Mouse (Mus musculus) C2C12 (cell line): Measurements from ENCODE around the gene Syt3. TPM values are rescaled to one million over a fixed set of nuclear protein-coding genes. Genes with fewer than 3 reads are reported as not detected.

Source experiments
- H3K27me3 ChIP-seq: one replicate; pipeline ENCODE4 v1.6.1; 2011; ENCODE audit not compliant: control insufficient read depth, insufficient read depth, insufficient read length
- H3K36me3 ChIP-seq: one replicate; pipeline ENCODE4 v1.6.1; 2011; ENCODE audit not compliant: control insufficient read depth, insufficient read depth
- H3K4me3 ChIP-seq: one replicate; pipeline ENCODE4 v1.5.1; 2011; ENCODE audit warnings: mild to moderate bottlenecking, control low read depth; ENCODE audit not compliant: poor library complexity, insufficient read depth, severe bottlenecking
- H3K79me2 ChIP-seq: one replicate; pipeline ENCODE4 v1.6.1; 2011; ENCODE audit not compliant: control insufficient read depth, insufficient read depth
- H3K79me3 ChIP-seq: one replicate; pipeline ENCODE4 v1.6.1; 2011; ENCODE audit warnings: low read depth, control low read depth
- H3ac ChIP-seq: one replicate; pipeline ENCODE3; 2011; ENCODE audit warnings: low read depth; ENCODE audit not compliant: control insufficient read depth, insufficient read length
- CEBPB ChIP-seq: IDR thresholded peaks from one replicate; pipeline ENCODE4 v1.6.1; 2011; ENCODE audit warnings: low read depth, mild to moderate bottlenecking, control low read depth, moderate library complexity
- CTCF ChIP-seq: IDR thresholded peaks from one replicate; pipeline ENCODE4 v1.5.1; 2011; ENCODE audit not compliant: control insufficient read depth, insufficient read depth, insufficient read length
- FOSL1 ChIP-seq: IDR thresholded peaks from one replicate; pipeline ENCODE4 v1.8.0; 2011; ENCODE audit warnings: mild to moderate bottlenecking, low read length; ENCODE audit not compliant: poor library complexity, insufficient read depth, severe bottlenecking
- MAX ChIP-seq: IDR thresholded peaks from one replicate; pipeline ENCODE4 v1.6.1; 2011; ENCODE audit warnings: mild to moderate bottlenecking, control low read depth
- MYOD1 ChIP-seq: IDR thresholded peaks from one replicate; pipeline ENCODE4 v1.6.1; 2011; ENCODE audit warnings: low read depth; ENCODE audit not compliant: control insufficient read depth, insufficient read length
- MYOG ChIP-seq: IDR thresholded peaks from one replicate; pipeline ENCODE4 v1.6.1; 2011; ENCODE audit not compliant: control insufficient read depth, insufficient read length; ENCODE audit errors: extremely low read depth
- USF1 ChIP-seq: IDR thresholded peaks from one replicate; pipeline ENCODE4 v1.6.1; 2011; ENCODE audit warnings: low read depth, mild to moderate bottlenecking, control low read depth, moderate library complexity
- polyA plus RNA-seq: library from polyadenylated mRNA; unstranded; fragments of >200 nt; fragmentation: generic; extraction: Trizol; gene quantifications from one replicate; pipeline ENCODE4 v1.2.1, GENCODE M21; 2012; ENCODE audit warnings: missing spikeins

The Syt3 gene
- polyA plus RNA-seq, 1 experiment, result not detected

- Histone ChIP-seq H3ac (no peak overlapping the region), H3K79me2 (no peaks in the 10 kb centered on the region), H3K27me3 (peaks cover 61% of the 10 kb centered on the region), H3K4me3 (no peak overlapping the region), H3K36me3 (no peaks in the 10 kb centered on the region), H3K79me3 (no peaks in the 10 kb centered on the region)
- TF ChIP-seq CTCF, result no peak
Observed at GRCm38 (mm10) chr7:44439696-44440095, 55.8 kb downstream of the Syt3 start.

GRCm38 (mm10) chr7:44440479-44440878 lies 56.6 kb downstream of the Syt3 start:
- no peak for TF ChIP-seq MYOG
- H3K36me3 ChIP-seq, result no peaks in the 10 kb centered on the region
- no peak overlapping the region for H3ac ChIP-seq
- no peaks in the 10 kb centered on the region for H3K79me3 ChIP-seq
- H3K4me3 ChIP-seq, result no peak overlapping the region
- H3K27me3 ChIP-seq, result peaks cover 64% of the 10 kb centered on the region
- no peaks in the 10 kb centered on the region for H3K79me2 ChIP-seq

GRCm38 (mm10) chr7:44441180-44441579 lies 57.3 kb downstream of the Syt3 start:
- TF ChIP-seq MYOG (no peak), MAX (no peak), CEBPB (no peak), USF1 (no peak), FOSL1 (no peak), CTCF (no peak), MYOD1 (no peak)
- H3K27me3 ChIP-seq, result peaks cover 67% of the 10 kb centered on the region
- no peak overlapping the region for H3ac ChIP-seq
- H3K4me3 ChIP-seq, result no peak overlapping the region
- H3K36me3 ChIP-seq, result no peaks in the 10 kb centered on the region
- no peaks in the 10 kb centered on the region for H3K79me2 ChIP-seq
- no peaks in the 10 kb centered on the region for H3K79me3 ChIP-seq

- no peak overlapping the region for H3ac ChIP-seq
Observed at GRCm38 (mm10) chr7:44441648-44442109, 57.8 kb downstream of the Syt3 start.

GRCm38 (mm10) chr7:44442407-44442821 lies 58.5 kb downstream of the Syt3 start:
- Histone ChIP-seq H3K79me3 (no peaks in the 10 kb centered on the region), H3K36me3 (no peaks in the 10 kb centered on the region), H3K4me3 (no peak overlapping the region), H3K27me3 (peaks cover 71% of the 10 kb centered on the region), H3K79me2 (no peaks in the 10 kb centered on the region), H3ac (no peak overlapping the region)
- TF ChIP-seq CTCF, result no peak
- no peak for TF ChIP-seq MYOD1
- TF ChIP-seq CEBPB, result no peak
- TF ChIP-seq FOSL1, result no peak
- TF ChIP-seq MYOG, result no peak
- no peak for TF ChIP-seq MAX
- no peak for TF ChIP-seq USF1

More at GRCm38 (mm10) chr7:44441648-44442109, 57.8 kb downstream of the Syt3 start:
- Histone ChIP-seq H3K4me3 (no peak overlapping the region), H3K79me2 (no peaks in the 10 kb centered on the region), H3K36me3 (no peaks in the 10 kb centered on the region), H3K27me3 (peaks cover 71% of the 10 kb centered on the region), H3K79me3 (no peaks in the 10 kb centered on the region)
- TF ChIP-seq MYOD1, result no peak
- no peak for TF ChIP-seq FOSL1
- TF ChIP-seq USF1, result no peak
- no peak for TF ChIP-seq CEBPB
- TF ChIP-seq CTCF, result no peak
- TF ChIP-seq MYOG, result no peak
- no peak for TF ChIP-seq MAX

GRCm38 (mm10) chr7:44443268-44444173 lies 59.6 kb downstream of the Syt3 start:
- Histone ChIP-seq H3K4me3 (no peak overlapping the region), H3K36me3 (no peaks in the 10 kb centered on the region), H3K79me2 (no peaks in the 10 kb centered on the region), H3K27me3 (peaks cover 67% of the 10 kb centered on the region), H3ac (no peak overlapping the region), H3K79me3 (no peaks in the 10 kb centered on the region)
- TF ChIP-seq FOSL1 (no peak), USF1 (no peak), CTCF (no peak), MAX (no peak), CEBPB (no peak), MYOD1 (no peak), MYOG (no peak)
